Mouse (Mus musculus) frontal cortex, postnatal 10 days (tissue): ENCODE results near the gene Frmd4b.
A peak's percentile ranks its signal among the peaks of the same experiment; 100 is the strongest.
"Not testable (repeated sequence)": the region's sequence is repeated elsewhere in the genome, so short reads cannot be mapped to it uniquely, and the experiment has no call there.

Experiments used
- DNase-seq, 2 experiments: peaks; one replicate each; pipeline ENCODE4 v3.0.0; 2022; ENCODE audit warnings: low spot score in 2 of 2, mixed read lengths in 1 of 2

Frmd4b gene

GRCm38 (mm10) chr6:97265240-97265639, 352.1 kb downstream of the Frmd4b start:
- no peak for DNase-seq

- DNase-seq = not testable (repeated sequence)
These were observed 353.6 kb downstream of the Frmd4b start for GRCm38 (mm10) chr6:97263750-97264149.

- DNase-seq = no peak
These were observed 355.1 kb downstream of the Frmd4b start for GRCm38 (mm10) chr6:97262229-97262628.

GRCm38 (mm10) chr6:97259926-97260325, 357.4 kb downstream of the Frmd4b start:
- not testable (repeated sequence) for DNase-seq

GRCm38 (mm10) chr6:97258489-97258888, 358.9 kb downstream of the Frmd4b start:
- DNase-seq = no peak

GRCm38 (mm10) chr6:97252711-97253221, 364.6 kb downstream of the Frmd4b start, which contains the start of gene Lmod3:
Gene Lmod3 (minus strand): TSS chr6:97252759.
- DNase-seq = no peak

- DNase-seq = no peak
These were observed 365.3 kb downstream of the Frmd4b start for GRCm38 (mm10) chr6:97252086-97252485.

- peak in 1 of 2 experiments; percentile 28 for DNase-seq
These were observed 366.4 kb downstream of the Frmd4b start for GRCm38 (mm10) chr6:97250966-97251365.

GRCm38 (mm10) chr6:97245200-97245599, 372.1 kb downstream of the Frmd4b start:
- DNase-seq = no peak

- DNase-seq = no peak
These were observed 374.8 kb downstream of the Frmd4b start for GRCm38 (mm10) chr6:97242522-97242921.

- DNase-seq = no peak
These were observed 377.2 kb downstream of the Frmd4b start for GRCm38 (mm10) chr6:97240092-97240491.

GRCm38 (mm10) chr6:97239360-97239759, 378.0 kb downstream of the Frmd4b start:
- no peak for DNase-seq
